Mouse (Mus musculus) spleen, adult 2 months (tissue): Measurements from ENCODE around the gene C1qtnf9.
A peak's percentile ranks its signal among the peaks of the same experiment; 100 is the strongest.

Experiments used
- CTCF ChIP-seq: fragments of 200-500 bp; IDR thresholded peaks from 2 replicates; pipeline ENCODE4 v1.5.1; 2011; ENCODE audit warnings: mild to moderate bottlenecking, inconsistent platforms; ENCODE audit not compliant: insufficient read depth, insufficient read length, insufficient replicate concordance; ENCODE audit errors: extremely low read depth
- POLR2A ChIP-seq: fragments of 200-500 bp; IDR thresholded peaks from 2 replicates; pipeline ENCODE4 v1.6.1; 2011; ENCODE audit warnings: low read depth, low read length, inconsistent platforms

- TF ChIP-seq CTCF (peak; percentile 56; the same call in 1 of the 2 replicates), POLR2A (no peak)
Observed at GRCm38 (mm10) chr14:60771057-60771456, 3.1 kb downstream of the C1qtnf9 start.
